Mouse (Mus musculus): ENCODE data around the gene Fam90a1a.
"Not testable (repeated sequence)": the region's sequence is repeated elsewhere in the genome, so short reads cannot be mapped to it uniquely, and the experiment has no call there.

Gene Fam90a1a

DNA sequence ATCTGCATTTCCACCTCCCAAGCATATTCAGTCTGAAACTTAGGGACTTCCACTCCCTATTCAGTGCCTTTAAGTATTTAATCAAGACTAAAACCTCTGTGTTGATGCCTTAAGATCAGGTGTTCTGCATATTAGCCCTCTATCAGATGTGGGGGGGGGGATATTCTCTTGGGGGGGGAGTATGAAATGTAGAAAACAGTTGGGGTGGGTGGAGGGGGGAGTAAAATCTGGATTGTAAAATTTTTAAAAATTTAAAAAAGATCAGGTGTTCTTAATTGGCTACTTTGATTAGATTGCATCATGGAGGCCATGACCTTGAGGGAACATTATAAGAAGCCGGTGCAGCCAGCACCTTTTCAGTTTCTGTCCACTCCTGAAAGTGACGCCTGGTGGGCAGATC, at the start of gene Fam90a1a:
TSS of gene Fam90a1a (plus strand) at position 301 of the 400 bp plus-strand sequence.
- DNase-seq (ENCODE audit: low spot score) = no peak

GRCm38 (mm10) chr8:21911931-21912330, 46.6 kb upstream of the Fam90a1a start:
- no peak for DNase-seq (ENCODE audit: low spot score)

DNA sequence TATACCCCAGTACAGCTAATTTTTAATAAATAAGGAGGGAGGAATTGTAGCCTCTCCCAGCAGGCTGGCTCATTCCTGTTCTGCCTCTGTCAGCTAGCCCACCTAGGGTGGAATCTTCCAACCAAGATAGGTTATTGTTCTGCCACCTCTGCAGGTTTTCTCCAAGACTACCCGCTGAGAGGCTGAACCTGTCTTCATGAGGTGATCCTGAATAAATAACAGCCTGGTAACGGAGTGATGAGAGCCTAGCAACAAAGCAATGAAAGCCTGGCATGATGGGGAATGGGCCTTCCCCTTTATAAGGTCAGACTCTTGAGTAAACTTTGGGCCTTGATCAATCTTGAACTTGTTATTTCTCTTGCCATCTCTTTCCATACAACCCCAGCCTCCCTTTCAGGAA, 46.0 kb upstream of the Fam90a1a start:
- no peak for DNase-seq (ENCODE audit: low spot score)

DNA sequence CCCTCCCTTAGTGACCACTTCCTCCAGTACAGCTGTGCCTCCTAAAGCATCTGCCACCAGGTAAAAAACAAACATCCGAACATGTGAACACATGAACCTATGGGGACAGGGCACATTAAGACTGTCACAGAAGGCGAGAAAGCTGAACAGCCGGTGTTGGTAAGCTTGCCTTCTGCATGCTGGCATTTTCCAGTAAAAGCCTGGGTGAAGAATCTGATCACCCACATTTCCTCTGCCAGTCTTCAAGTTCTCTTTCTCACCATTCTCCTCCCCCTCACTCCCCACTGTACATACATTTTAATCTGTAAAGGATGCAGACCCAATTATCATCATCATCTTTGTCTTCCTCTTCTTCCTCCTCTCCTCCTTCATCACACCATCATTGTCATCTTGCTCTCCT, 42.9 kb upstream of the Fam90a1a start:
- no peak for DNase-seq (ENCODE audit: low spot score)

- not testable (repeated sequence) for DNase-seq (ENCODE audit: low spot score)
These were observed 27.8 kb upstream of the Fam90a1a start for GRCm38 (mm10) chr8:21930754-21931153.

- no peak for DNase-seq (ENCODE audit: low spot score)
These were observed 25.9 kb upstream of the Fam90a1a start, which contains the start of gene Defb15 for GRCm38 (mm10) chr8:21932610-21933009. TSS of gene Defb15 (minus strand) at chr8:21932710.

GRCm38 (mm10) chr8:21938052-21938451, 20.5 kb upstream of the Fam90a1a start, which contains the start of gene Defb35:
TSS of gene Defb35 (plus strand) at chr8:21938352.
- DNase-seq (ENCODE audit: low spot score) = not testable (repeated sequence)

DNA sequence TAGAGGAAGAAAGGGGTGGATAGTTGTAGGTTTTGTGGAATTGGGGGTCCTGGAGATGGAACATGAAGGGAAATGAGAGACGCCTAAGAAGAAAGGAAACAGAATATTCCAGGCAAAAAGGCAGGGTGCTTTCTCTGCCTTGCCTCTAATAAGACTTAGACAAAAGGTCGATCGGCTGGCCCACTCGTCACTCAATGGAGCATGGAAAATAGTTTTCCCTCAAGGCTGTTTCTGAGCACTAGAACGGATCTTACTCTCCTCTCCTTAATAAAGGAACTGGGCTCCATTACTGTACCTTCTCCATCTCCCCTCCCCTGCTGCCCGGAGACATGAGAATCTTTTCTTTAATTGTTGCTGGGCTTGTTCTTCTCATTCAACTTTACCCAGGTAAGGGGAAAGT, 12.1 kb upstream of the Fam90a1a start, which contains the start of gene Defb13:
TSS of gene Defb13 (plus strand) at position 301 of the 400 bp plus-strand sequence.
- no peak for DNase-seq (ENCODE audit: low spot score)

GRCm38 (mm10) chr8:21947311-21948017, 11.1 kb upstream of the Fam90a1a start:
- no peak for DNase-seq (ENCODE audit: low spot score)

- DNase-seq (ENCODE audit: low spot score) = no peak
These were observed 3.2 kb upstream of the Fam90a1a start for GRCm38 (mm10) chr8:21955321-21955720.

DNA sequence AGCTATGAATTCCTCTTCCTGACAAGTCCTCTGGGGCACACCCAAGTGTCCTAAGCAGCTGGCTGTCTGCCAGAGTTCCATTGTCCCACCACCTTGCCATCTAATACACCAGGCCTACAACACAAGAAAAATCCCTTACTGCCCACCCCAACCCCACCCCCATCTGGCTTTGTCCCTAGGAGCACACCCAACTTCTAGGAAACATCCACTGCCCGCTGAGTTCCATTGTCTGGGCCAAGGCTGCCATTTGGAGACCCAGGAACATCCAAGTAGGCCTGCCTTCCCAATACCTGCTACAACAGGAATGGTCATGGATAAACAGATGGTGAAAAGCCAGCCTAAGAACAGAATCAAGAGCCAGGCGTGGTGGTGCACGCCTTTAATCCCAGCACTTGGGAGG, 2.2 kb upstream of the Fam90a1a start:
- DNase-seq (ENCODE audit: low spot score) = no peak

DNA sequence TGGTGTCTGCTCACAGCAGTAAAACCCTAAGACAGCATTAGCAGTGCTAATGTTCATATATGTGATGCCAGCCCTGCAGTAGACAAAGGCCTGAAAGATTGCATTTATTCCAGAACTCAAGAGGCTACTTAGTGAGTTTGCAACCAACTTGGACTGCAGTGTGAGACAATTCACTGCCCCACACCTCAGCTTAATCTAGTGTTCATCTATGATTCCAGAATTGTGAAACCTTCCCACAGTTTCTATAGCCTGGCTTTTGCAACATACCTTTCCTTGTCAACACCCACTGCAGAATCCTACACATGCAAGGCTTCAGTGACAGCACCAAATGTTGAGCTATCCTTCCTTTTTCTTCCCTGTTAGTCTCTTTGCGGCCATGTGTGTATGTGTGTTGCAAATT, 8.1 kb downstream of the Fam90a1a start:
- DNase-seq (ENCODE audit: low spot score) = no peak

GRCm38 (mm10) chr8:21969475-21969874, 11.0 kb downstream of the Fam90a1a start, which contains the start of gene Ccdc70:
TSS of gene Ccdc70 (plus strand) at chr8:21969775.
- DNase-seq (ENCODE audit: low spot score) = no peak

DNA sequence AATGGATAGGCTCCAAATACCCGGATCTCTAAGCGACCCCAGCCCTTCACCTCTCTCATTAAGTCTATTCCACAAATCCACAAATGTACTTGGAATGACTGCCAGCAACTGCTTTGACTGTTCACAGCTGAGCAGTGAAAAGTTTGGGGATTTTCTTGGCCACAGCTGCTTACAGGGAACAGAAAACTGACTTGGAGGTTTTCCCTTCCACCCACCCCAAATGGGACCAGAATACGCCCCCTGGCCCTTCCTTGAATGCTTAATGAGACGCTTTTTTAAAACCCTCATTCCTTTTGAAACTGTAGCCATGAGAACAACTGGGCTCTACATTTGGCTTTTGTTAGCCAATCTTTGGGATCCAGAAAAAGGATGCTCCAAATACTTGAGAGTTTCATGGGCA, 19.7 kb downstream of the Fam90a1a start:
- DNase-seq (ENCODE audit: low spot score) = no peak

DNA sequence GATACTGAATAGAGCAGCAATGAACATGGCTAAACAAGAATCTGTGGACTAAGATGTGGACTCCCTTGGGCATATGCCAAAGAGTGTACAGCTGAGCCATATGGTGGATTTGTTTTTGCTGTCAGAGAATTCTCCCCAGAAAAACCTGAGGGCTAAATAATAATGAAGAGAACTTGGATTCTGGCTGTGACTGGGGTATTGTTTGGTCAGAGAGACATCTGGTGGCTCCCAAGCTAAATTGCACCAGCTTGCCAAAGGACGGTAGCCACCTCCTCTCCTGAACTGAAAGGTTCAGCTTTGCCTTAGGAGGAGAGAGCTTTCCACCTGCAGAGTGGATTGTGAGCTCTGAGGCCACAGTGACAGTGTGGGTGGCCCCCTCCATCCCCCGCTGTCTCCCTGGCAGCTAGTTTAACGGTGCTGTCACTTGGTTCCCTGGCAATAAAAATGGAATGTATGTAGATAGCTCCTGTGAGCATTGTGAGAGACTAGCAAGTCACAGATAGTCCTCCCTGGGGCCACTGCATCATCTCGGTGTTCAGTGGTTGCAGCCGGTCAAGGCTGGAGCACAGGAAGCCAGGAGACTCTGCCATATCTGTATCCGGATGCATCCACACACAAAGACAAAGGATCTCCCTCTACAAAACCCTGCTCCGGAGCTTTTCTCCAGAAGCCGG, 23.3 kb downstream of the Fam90a1a start:
- DNase-seq (ENCODE audit: low spot score) = no peak

DNA sequence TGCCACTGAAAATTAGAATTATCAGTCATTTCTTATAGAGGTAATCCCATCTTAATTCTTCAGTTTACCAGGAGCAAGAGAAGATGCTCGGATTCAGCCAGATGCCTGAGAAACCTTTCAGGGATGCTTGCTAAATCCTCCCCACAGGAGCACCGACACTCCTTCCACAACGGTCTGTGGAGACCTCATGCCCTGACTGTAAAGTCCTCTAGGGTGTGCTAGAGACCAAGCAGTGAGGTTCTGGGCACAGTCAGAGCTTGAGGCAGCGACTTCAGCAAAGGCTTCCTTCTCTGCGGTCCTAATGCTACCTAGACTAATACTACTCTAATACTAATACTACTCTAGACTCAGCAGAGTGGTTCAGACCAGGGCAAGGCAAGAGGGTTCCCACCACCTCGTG, 33.7 kb downstream of the Fam90a1a start:
- DNase-seq (ENCODE audit: low spot score) = no peak

DNA sequence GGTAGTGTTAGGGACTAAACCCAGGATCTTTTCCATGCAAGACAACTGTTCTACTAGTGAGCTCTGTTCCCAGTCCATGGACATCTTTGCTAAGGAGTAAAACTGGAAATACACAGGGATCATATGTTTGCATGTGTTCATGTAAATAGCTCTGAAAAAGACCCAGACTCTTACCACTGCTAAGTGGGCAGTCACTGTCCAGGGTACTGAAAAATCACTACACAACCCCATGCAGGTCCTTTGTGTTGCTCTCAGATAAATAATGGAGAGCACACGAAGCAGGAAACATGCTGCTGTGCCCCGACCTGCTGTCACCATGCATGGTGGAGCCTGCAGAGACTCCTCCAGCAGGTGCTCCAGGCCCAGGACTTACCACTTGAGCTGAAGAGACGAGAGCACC, 36.7 kb downstream of the Fam90a1a start:
- no peak for DNase-seq (ENCODE audit: low spot score)

GRCm38 (mm10) chr8:22004750-22005522, 46.4 kb downstream of the Fam90a1a start:
- no peak for DNase-seq (ENCODE audit: low spot score)

- no peak for DNase-seq (ENCODE audit: low spot score)
These were observed 47.9 kb downstream of the Fam90a1a start for GRCm38 (mm10) chr8:22006423-22006822.

GRCm38 (mm10) chr8:22009403-22009802, 50.9 kb downstream of the Fam90a1a start:
- DNase-seq (ENCODE audit: low spot score) = no peak

GRCm38 (mm10) chr8:22013034-22013707, 54.7 kb downstream of the Fam90a1a start:
- no peak for DNase-seq (ENCODE audit: low spot score)

Measured in ovary, postnatal 10 days (tissue).